Mouse (Mus musculus) right cerebral cortex, adult 18-20 months (tissue): ENCODE data around the gene Gm8265.
"Not testable (repeated sequence)": the region's sequence is repeated elsewhere in the genome, so short reads cannot be mapped to it uniquely, and the experiment has no call there.

Source experiments
- DNase-seq: peaks from one replicate; pipeline ENCODE4 v3.0.0; 2022; ENCODE audit warnings: mixed read lengths

Gm8265 gene

GRCm38 (mm10) chr14:5632928-5633327, at the start of gene Gm8265:
TSS of gene Gm8265 (minus strand) at chr14:5633028.
- DNase-seq = not testable (repeated sequence)
